Mouse (Mus musculus): Measurements from ENCODE around the gene Gm17651. TPM values are rescaled to one million over a fixed set of nuclear protein-coding genes. Genes with fewer than 3 reads are reported as not detected.

The Gm17651 gene
- total RNA-seq (2014; rRNA removed) (not detected in 2 replicates), polyA plus RNA-seq (2015; fragmentation: Nextera tagmentation; extraction: Ambion mirVana) (not detected in 2 replicates)

DNA sequence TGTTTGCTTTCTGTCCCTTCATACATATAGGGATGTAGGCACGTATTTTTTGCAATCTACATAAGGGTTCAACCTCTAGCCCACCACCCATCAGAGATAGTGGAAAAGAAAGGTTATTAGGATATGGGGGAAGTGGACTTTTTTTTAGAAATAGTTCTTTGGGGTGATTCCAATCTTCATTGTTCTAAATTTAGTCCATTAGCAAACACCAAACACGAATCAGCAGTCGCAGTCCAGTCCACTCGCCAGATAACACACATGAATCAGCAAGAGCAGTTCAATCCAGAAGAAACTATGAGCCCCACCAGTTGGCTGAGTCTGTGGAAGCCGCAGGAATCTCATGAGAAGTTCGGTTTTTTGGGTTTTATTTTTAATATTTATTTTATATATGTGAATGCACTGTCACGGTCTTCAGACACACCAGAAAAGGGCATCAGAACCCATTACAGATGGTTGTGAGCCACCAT is at the start of gene Gm17651:
TSS of gene Gm17651 (minus strand) at position 51 of the 467 bp plus-strand sequence.
- Histone ChIP-seq H3K9ac (no peak within 1 kb of the TSS), H3K4me3 (ENCODE audit: low read depth, low read length) (no peak within 1 kb of the TSS), H3K27ac (ENCODE audit: low read depth, low read length) (no peak within 1 kb of the TSS), H3K9me3 (ENCODE audit: low read length) (no peaks in the 10 kb centered on the region), H3K4me2 (ENCODE audit: low read depth) (no peak within 1 kb of the TSS), H3K27me3 (ENCODE audit: insufficient read depth, low read length) (no peaks in the 10 kb centered on the region), H3K4me1 (ENCODE audit: insufficient read depth) (no peaks in the 10 kb centered on the region), H3K36me3 (ENCODE audit: insufficient read depth) (peaks cover 18% of the 10 kb centered on the region)
- no peak for TF ChIP-seq CTCF (IDR thresholded peaks at IDR 0.05; ENCODE audit: low read depth)
- 89% methylated on average over 7 of the region's 7 CpGs for WGBS
- no peak for ATAC-seq
- DNase-seq: no peak

DNA sequence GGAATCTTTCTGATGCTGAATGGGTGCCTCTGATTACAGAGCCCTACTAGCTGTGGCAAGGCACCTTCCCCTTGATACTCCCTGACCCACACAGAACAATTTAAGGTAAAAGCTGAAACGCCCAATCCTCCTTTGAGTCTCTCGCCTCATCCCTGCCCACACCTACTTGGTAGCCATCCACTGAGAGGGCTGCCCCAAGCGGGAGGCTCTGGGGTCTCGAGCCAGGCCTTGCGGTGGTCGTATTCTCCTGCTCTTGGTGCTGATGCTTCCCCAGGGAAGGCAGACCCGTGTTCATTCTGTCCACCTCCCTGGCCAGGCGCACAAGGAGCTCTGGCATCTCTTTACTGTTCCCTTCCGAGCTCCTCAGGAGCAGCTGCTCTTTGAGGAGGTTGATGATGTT is 44.6 kb upstream of the Gm17651 start:
- Histone ChIP-seq H3K4me3 (ENCODE audit: low read depth, low read length) (no peak overlapping the region), H3K27me3 (ENCODE audit: insufficient read depth, low read length) (no peaks in the 10 kb centered on the region), H3K4me2 (ENCODE audit: low read depth) (no peak overlapping the region), H3K4me1 (ENCODE audit: insufficient read depth) (no peaks in the 10 kb centered on the region), H3K9me3 (ENCODE audit: low read length) (0 out of 2 replicates have a peak, but pooled peaks cover 15% of the 10 kb centered on the region), H3K36me3 (ENCODE audit: insufficient read depth) (peaks cover 35% of the 10 kb centered on the region), H3K27ac (ENCODE audit: low read depth, low read length) (no peak overlapping the region), H3K9ac (no peak overlapping the region)
- WGBS: 86% methylated on average over 9 of the region's 9 CpGs
- no peak for TF ChIP-seq CTCF (IDR thresholded peaks at IDR 0.05; ENCODE audit: low read depth)
- ATAC-seq: no peak
- no peak for DNase-seq

DNA sequence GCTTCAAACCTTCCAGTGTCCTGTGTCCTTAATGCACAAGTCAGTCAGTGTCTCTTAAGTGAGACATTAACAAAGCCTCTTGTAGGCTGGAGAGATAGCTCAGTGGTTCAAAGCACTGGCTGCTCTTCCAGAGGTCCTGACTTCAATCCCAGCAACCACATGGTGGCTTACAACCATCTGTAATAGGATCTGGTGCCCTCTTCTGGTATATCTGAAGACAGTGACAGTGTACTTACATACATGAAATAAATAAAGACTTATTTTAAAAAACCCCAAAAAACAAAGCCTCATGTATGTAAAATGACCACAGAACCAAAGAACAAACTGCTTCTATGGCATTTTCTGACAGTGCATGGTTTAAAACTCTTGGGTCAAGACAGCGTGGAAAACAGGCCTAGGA is 41.4 kb upstream of the Gm17651 start:
- DNase-seq (no peak), ATAC-seq (no peak)
- Histone ChIP-seq H3K27ac (ENCODE audit: low read depth, low read length) (no peak overlapping the region), H3K9me3 (ENCODE audit: low read length) (no peaks in the 10 kb centered on the region), H3K4me2 (ENCODE audit: low read depth) (no peak overlapping the region), H3K4me1 (ENCODE audit: insufficient read depth) (no peaks in the 10 kb centered on the region), H3K27me3 (ENCODE audit: insufficient read depth, low read length) (no peaks in the 10 kb centered on the region), H3K4me3 (ENCODE audit: low read depth, low read length) (no peak overlapping the region), H3K36me3 (ENCODE audit: insufficient read depth) (peaks cover 44% of the 10 kb centered on the region), H3K9ac (no peak overlapping the region)
- 92% methylated on average over 1 of the region's 1 CpGs for WGBS
- no peak for TF ChIP-seq CTCF (IDR thresholded peaks at IDR 0.05; ENCODE audit: low read depth)

DNA sequence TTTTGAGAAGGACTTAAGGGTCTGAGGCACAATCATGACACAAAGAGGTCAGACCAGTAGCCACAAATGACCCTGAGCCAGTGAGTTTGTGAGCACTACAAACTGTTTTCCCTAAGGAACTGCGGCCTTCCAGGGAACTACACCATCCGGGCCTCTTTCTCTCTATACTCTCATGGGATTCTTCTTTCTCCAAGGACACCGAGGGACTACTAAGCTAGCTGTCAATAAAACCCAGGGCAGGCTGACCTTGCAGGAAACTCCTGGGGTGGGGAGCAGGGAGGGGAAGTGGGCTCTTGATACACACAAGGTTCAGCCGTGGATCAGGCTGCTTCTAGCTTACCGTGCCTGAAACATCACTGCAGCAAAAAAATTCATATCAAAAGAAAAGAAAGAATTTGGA is 36.4 kb upstream of the Gm17651 start:
- no peak overlapping the region for H3K9ac ChIP-seq
- no peaks in the 10 kb centered on the region for H3K4me1 ChIP-seq (ENCODE audit: insufficient read depth)
- ATAC-seq (no peak), DNase-seq (no peak)
- no peak overlapping the region for H3K4me2 ChIP-seq (ENCODE audit: low read depth)
- no peak overlapping the region for H3K27ac ChIP-seq (ENCODE audit: low read depth, low read length)
- H3K4me3 ChIP-seq (ENCODE audit: low read depth, low read length): no peak overlapping the region
- no peaks in the 10 kb centered on the region for H3K27me3 ChIP-seq (ENCODE audit: insufficient read depth, low read length)
- no peak for TF ChIP-seq CTCF (IDR thresholded peaks at IDR 0.05; ENCODE audit: low read depth)
- 69% methylated on average over 5 of the region's 5 CpGs for WGBS
- no peaks in the 10 kb centered on the region for H3K9me3 ChIP-seq (ENCODE audit: low read length)
- H3K36me3 ChIP-seq (ENCODE audit: insufficient read depth): peaks cover 42% of the 10 kb centered on the region

DNA sequence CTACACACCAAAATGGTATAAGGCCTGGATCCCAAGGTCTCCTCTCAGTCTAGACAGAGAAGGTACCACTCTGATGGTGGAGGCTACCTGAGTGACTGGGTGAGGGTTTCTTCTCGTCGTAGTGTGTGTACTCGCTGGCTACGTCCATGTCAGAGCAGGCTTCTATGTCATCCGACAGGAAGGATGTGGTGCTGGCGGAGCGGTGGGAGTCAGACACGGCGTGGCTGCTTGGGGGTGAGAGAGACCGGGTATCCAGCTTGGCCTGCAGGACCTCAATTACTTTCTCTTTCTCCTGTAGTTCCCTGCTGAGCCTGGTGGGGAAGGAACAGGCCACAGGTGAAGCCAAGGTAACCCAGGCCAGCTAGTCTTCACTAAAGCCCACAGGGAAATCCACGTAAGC is 35.6 kb upstream of the Gm17651 start:
- DNase-seq (no peak), ATAC-seq (no peak)
- no peak overlapping the region for H3K27ac ChIP-seq (ENCODE audit: low read depth, low read length)
- no peak overlapping the region for H3K9ac ChIP-seq
- no peaks in the 10 kb centered on the region for H3K9me3 ChIP-seq (ENCODE audit: low read length)
- no peaks in the 10 kb centered on the region for H3K4me1 ChIP-seq (ENCODE audit: insufficient read depth)
- no peak overlapping the region for H3K4me2 ChIP-seq (ENCODE audit: low read depth)
- H3K4me3 ChIP-seq (ENCODE audit: low read depth, low read length): no peak overlapping the region
- no peak for TF ChIP-seq CTCF (IDR thresholded peaks at IDR 0.05; ENCODE audit: low read depth)
- H3K27me3 ChIP-seq (ENCODE audit: insufficient read depth, low read length): no peaks in the 10 kb centered on the region
- H3K36me3 ChIP-seq (ENCODE audit: insufficient read depth): peaks cover 41% of the 10 kb centered on the region
- 92% methylated on average over 11 of the region's 11 CpGs for WGBS

DNA sequence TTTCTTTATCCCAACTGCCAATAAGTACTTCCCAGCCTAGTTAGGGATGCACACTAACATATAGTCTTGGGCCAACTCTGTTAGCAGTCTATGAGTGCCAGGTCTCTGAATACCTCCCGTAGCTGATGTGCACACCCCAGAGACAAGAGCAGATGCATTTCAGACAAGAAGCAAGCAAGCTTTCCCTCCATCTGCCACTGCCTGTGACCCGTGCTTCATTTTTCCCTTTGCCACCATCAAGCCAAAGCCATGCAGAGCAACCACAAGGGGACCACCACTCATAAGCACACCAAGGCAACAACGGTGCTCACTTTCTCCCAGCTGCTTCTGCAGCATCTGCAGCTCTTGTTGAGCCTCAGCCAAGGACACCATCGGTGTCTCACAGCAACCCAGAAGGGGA is 32.1 kb upstream of the Gm17651 start:
- Histone ChIP-seq H3K4me2 (ENCODE audit: low read depth) (no peak overlapping the region), H3K36me3 (ENCODE audit: insufficient read depth) (peaks cover 42% of the 10 kb centered on the region), H3K27ac (ENCODE audit: low read depth, low read length) (no peak overlapping the region), H3K4me3 (ENCODE audit: low read depth, low read length) (no peak overlapping the region), H3K9me3 (ENCODE audit: low read length) (no peaks in the 10 kb centered on the region), H3K9ac (no peak overlapping the region), H3K27me3 (ENCODE audit: insufficient read depth, low read length) (no peaks in the 10 kb centered on the region), H3K4me1 (ENCODE audit: insufficient read depth) (no peaks in the 10 kb centered on the region)
- TF ChIP-seq CTCF (IDR thresholded peaks at IDR 0.05; ENCODE audit: low read depth): no peak
- no peak for ATAC-seq
- WGBS: 92% methylated on average over 4 of the region's 4 CpGs
- DNase-seq: no peak

DNA sequence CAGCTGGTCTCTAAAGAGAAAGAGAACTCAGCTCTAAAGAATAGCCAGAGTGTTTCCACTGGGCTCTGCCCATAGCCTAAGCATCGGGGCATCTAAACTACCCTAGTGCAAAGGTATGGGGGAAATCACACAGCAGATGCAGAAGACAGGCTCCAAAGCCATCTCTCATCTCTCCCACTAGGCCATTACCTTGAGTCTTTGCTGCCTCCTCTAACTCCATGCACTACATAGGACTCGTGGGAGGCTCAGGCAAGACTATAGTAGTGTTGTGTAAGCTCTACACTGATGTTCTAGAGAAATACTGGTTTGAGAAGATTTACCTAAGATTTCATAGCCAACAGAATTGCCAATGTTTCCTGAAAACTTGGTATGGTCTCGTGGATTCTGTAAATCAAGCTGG is 31.0 kb upstream of the Gm17651 start:
- peaks cover 42% of the 10 kb centered on the region for H3K36me3 ChIP-seq (ENCODE audit: insufficient read depth)
- DNase-seq (no peak), ATAC-seq (no peak)
- H3K4me2 ChIP-seq (ENCODE audit: low read depth): no peak overlapping the region
- H3K27ac ChIP-seq (ENCODE audit: low read depth, low read length): no peak overlapping the region
- H3K27me3 ChIP-seq (ENCODE audit: insufficient read depth, low read length): no peaks in the 10 kb centered on the region
- H3K9me3 ChIP-seq (ENCODE audit: low read length): no peaks in the 10 kb centered on the region
- H3K4me3 ChIP-seq (ENCODE audit: low read depth, low read length): no peak overlapping the region
- no peak for TF ChIP-seq CTCF (IDR thresholded peaks at IDR 0.05; ENCODE audit: low read depth)
- H3K4me1 ChIP-seq (ENCODE audit: insufficient read depth): no peaks in the 10 kb centered on the region
- 83% methylated on average over 3 of the region's 3 CpGs for WGBS
- H3K9ac ChIP-seq: no peak overlapping the region
